Mouse (Mus musculus): ENCODE data around the gene Phlpp1. TPM values are rescaled to one million over a fixed set of nuclear protein-coding genes. Genes with fewer than 3 reads are reported as not detected.

Phlpp1 gene
- polyA plus RNA-seq, 1 experiment from 2014 or later, result 4.5 TPM

DNA sequence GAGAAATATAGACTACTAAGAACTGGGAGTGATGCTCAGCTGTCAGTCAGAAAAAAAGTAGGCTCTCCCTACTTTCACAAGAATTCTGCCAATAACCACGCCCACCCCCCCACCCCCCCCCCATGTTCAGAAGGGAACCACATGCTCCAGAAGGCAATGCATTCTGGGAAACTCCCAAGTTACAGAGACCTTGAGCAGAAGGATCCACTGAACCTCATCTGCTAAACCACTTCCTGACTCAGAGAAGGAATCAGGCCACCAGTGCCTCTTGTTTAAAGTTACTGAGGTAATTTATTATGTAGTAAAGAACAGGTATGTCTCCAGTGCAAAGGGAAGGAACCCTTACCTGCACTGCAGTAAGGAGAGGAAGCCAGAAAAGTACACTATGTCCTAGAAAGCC, 26.5 kb upstream of the Phlpp1 start:
- no peak for ATAC-seq (replicated peaks; ENCODE audit: insufficient number of reproducible peaks, low FRiP score, low TSS enrichment)
- Histone ChIP-seq H3K4me3 (ENCODE audit: low read depth, low read length) (no peak overlapping the region), H3K36me3 (ENCODE audit: control insufficient read depth, insufficient read depth, low read length) (no peaks in the 10 kb centered on the region), H3K9ac (ENCODE audit: low read depth, low read length) (no peak overlapping the region), H3K4me2 (no peak overlapping the region), H3K27me3 (ENCODE audit: control insufficient read depth, insufficient read depth, low read length) (no peaks in the 10 kb centered on the region), H3K4me1 (ENCODE audit: control insufficient read depth, insufficient read depth, low read length) (no peaks in the 10 kb centered on the region), H3K27ac (ENCODE audit: low read depth, low read length) (no peak overlapping the region), H3K9me3 (replicated peaks; ENCODE audit: control insufficient read depth, low read length) (no peaks in the 10 kb centered on the region)
- WGBS (ENCODE audit: insufficient replicate concordance), result 44% methylated on average over 1 of the region's 1 CpGs

DNA sequence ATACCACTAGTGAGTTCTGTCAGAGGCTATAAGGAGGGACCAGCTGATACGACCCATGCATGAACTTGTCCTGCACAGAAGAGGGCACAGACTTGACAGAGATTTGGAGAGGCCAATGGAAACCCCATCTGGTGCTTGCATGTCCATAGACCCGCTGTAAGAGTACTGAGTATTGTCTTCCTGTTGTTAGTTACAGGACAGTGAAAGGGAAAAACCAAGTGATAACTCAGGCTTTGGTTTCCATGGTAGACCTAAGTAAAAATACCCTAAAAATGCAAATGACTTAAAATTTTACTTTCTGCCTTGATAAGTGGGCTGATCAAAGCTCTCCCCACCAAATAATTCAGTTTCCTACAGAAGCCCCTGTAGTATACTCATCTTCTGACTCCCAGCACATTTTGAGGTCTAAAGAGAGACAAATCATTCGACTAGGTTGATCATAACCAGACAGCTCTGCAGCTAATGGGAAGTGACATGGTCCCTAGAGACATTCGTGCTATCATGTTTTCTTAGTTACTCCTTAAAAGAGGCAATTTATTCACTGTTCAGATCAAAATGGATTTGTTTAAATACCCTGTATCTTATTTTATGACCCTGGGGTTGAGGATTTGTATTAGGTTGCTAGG, 25.9 kb upstream of the Phlpp1 start:
- Histone ChIP-seq H3K9ac (ENCODE audit: low read depth, low read length) (no peak overlapping the region), H3K4me1 (ENCODE audit: control insufficient read depth, insufficient read depth, low read length) (no peaks in the 10 kb centered on the region), H3K4me3 (ENCODE audit: low read depth, low read length) (no peak overlapping the region), H3K27ac (ENCODE audit: low read depth, low read length) (no peak overlapping the region), H3K36me3 (ENCODE audit: control insufficient read depth, insufficient read depth, low read length) (no peaks in the 10 kb centered on the region), H3K4me2 (no peak overlapping the region), H3K9me3 (replicated peaks; ENCODE audit: control insufficient read depth, low read length) (no peaks in the 10 kb centered on the region), H3K27me3 (ENCODE audit: control insufficient read depth, insufficient read depth, low read length) (no peaks in the 10 kb centered on the region)
- WGBS (ENCODE audit: insufficient replicate concordance), result 72% methylated on average over 4 of the region's 4 CpGs
- ATAC-seq (replicated peaks; ENCODE audit: insufficient number of reproducible peaks, low FRiP score, low TSS enrichment), result no peak

DNA sequence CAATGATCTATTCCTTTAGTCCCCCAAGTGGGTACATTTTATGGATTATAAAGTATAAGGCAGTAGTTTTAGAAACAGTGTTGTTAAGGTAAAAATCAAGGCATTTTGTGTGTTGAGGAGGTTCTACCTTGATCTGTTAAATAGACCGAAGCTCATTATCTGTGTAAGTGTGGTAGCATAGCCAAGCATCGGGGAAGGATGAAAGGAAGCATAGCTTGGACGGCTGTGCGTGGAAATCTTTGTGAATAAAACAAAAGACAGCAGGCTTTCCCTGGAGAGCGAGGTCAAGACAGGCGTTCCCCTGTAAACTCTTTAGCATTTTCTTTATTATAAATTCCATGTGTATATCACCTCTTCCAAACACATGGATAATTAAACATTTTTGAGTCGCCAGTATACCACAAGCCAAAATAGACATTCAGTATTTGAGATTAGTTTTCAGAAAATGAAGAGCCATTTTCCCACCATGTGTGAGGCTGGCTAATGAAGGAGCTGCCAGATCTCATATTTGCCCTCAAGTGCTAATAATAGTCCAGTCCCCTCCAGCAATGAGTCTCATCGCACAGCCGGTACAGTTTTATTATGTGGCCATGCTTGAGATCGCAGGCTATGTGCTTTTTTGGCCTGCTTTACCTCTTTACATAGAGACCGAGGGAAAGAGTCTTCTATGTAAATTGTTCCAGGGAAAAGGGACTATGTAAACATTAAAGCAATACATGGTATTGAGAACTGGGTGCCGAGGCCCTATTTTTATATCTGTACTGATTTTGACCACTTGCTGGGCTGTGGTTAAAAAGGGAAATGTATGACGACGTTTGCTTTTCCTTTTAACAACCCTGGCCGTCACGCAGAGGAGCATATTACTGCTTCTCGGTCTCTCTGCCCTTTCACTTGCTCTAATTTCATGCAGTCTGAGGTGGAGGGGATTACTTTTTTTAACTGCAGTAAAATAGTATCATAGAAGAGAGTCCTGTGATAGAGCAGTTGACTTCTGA, 22.9 kb upstream of the Phlpp1 start:
- H3K27ac ChIP-seq (ENCODE audit: low read depth, low read length), result no peak overlapping the region

GRCm38 (mm10) chr1:106151846-106152245, 19.7 kb upstream of the Phlpp1 start:
- no peaks in the 10 kb centered on the region for H3K36me3 ChIP-seq (ENCODE audit: control insufficient read depth, insufficient read depth, low read length)
- no peak overlapping the region for H3K4me3 ChIP-seq (ENCODE audit: low read depth, low read length)
- H3K9me3 ChIP-seq (replicated peaks; ENCODE audit: control insufficient read depth, low read length), result no peaks in the 10 kb centered on the region
- 76% methylated on average over 12 of the region's 12 CpGs for WGBS (ENCODE audit: insufficient replicate concordance)
- no peaks in the 10 kb centered on the region for H3K27me3 ChIP-seq (ENCODE audit: control insufficient read depth, insufficient read depth, low read length)
- H3K9ac ChIP-seq (ENCODE audit: low read depth, low read length), result no peak overlapping the region
- H3K4me2 ChIP-seq, result no peak overlapping the region
- no peak overlapping the region for H3K27ac ChIP-seq (ENCODE audit: low read depth, low read length)
- no peak for ATAC-seq (replicated peaks; ENCODE audit: insufficient number of reproducible peaks, low FRiP score, low TSS enrichment)
- no peaks in the 10 kb centered on the region for H3K4me1 ChIP-seq (ENCODE audit: control insufficient read depth, insufficient read depth, low read length)

More for the DNA sequence above, 22.9 kb upstream of the Phlpp1 start:
- Histone ChIP-seq H3K36me3 (ENCODE audit: control insufficient read depth, insufficient read depth, low read length) (no peaks in the 10 kb centered on the region), H3K4me1 (ENCODE audit: control insufficient read depth, insufficient read depth, low read length) (no peaks in the 10 kb centered on the region), H3K4me3 (ENCODE audit: low read depth, low read length) (no peak overlapping the region), H3K9me3 (replicated peaks; ENCODE audit: control insufficient read depth, low read length) (no peaks in the 10 kb centered on the region), H3K9ac (ENCODE audit: low read depth, low read length) (no peak overlapping the region), H3K4me2 (no peak overlapping the region), H3K27me3 (ENCODE audit: control insufficient read depth, insufficient read depth, low read length) (no peaks in the 10 kb centered on the region)
- ATAC-seq (replicated peaks; ENCODE audit: insufficient number of reproducible peaks, low FRiP score, low TSS enrichment), result no peak
- WGBS (ENCODE audit: insufficient replicate concordance), result 77% methylated on average over 17 of the region's 17 CpGs

DNA sequence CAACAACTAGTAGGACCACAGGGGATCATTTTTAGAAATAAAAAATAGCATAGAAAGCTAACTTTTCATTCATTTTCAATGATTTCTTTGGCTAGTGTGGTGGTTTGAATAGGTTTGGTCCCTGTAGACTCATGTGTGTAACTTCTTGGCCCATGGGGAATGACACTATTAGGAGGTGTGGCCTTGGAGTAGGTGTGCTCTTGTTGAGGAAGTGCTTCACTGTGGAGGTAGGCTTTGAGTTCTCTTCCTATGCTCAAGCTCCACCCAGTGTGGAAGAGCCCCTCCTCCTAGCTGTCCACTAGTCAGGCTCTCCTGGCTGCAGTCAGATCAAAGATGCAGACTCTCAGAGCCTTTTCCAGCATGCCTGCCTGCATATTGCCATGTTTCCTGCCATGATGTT, 18.8 kb upstream of the Phlpp1 start:
- ATAC-seq (replicated peaks; ENCODE audit: insufficient number of reproducible peaks, low FRiP score, low TSS enrichment), result no peak
- H3K4me2 ChIP-seq, result no peak overlapping the region
- no peaks in the 10 kb centered on the region for H3K4me1 ChIP-seq (ENCODE audit: control insufficient read depth, insufficient read depth, low read length)
- no peaks in the 10 kb centered on the region for H3K36me3 ChIP-seq (ENCODE audit: control insufficient read depth, insufficient read depth, low read length)
- no peak overlapping the region for H3K9ac ChIP-seq (ENCODE audit: low read depth, low read length)
- no peaks in the 10 kb centered on the region for H3K9me3 ChIP-seq (replicated peaks; ENCODE audit: control insufficient read depth, low read length)
- H3K27ac ChIP-seq (ENCODE audit: low read depth, low read length), result no peak overlapping the region
- H3K27me3 ChIP-seq (ENCODE audit: control insufficient read depth, insufficient read depth, low read length), result no peaks in the 10 kb centered on the region
- H3K4me3 ChIP-seq (ENCODE audit: low read depth, low read length), result no peak overlapping the region

DNA sequence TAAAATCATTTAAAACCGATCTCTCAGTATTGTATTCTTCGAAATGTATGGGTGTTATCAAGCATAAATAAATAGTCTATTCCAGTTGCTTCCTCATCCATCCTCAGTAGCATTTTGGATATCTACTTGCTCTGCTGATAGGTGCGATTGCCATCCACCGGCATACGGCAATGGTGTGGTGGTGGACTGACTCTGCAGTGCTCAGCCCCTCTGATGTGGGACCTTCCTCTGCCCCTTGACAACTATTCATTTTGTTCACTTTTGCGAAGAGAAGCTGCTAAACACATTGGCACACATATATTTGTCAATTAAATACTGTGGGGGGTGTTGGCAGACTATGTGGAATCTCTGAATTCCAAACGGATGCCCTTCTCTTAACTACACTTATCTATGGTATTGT, 17.0 kb upstream of the Phlpp1 start:
- no peak for ATAC-seq (replicated peaks; ENCODE audit: insufficient number of reproducible peaks, low FRiP score, low TSS enrichment)
- WGBS (ENCODE audit: insufficient replicate concordance), result 78% methylated on average over 7 of the region's 7 CpGs
- H3K4me3 ChIP-seq (ENCODE audit: low read depth, low read length), result no peak overlapping the region
- H3K4me2 ChIP-seq, result no peak overlapping the region
- no peak overlapping the region for H3K27ac ChIP-seq (ENCODE audit: low read depth, low read length)
- H3K9ac ChIP-seq (ENCODE audit: low read depth, low read length), result no peak overlapping the region
- no peaks in the 10 kb centered on the region for H3K9me3 ChIP-seq (replicated peaks; ENCODE audit: control insufficient read depth, low read length)
- H3K4me1 ChIP-seq (ENCODE audit: control insufficient read depth, insufficient read depth, low read length), result no peaks in the 10 kb centered on the region
- H3K27me3 ChIP-seq (ENCODE audit: control insufficient read depth, insufficient read depth, low read length), result no peaks in the 10 kb centered on the region
- no peaks in the 10 kb centered on the region for H3K36me3 ChIP-seq (ENCODE audit: control insufficient read depth, insufficient read depth, low read length)

DNA sequence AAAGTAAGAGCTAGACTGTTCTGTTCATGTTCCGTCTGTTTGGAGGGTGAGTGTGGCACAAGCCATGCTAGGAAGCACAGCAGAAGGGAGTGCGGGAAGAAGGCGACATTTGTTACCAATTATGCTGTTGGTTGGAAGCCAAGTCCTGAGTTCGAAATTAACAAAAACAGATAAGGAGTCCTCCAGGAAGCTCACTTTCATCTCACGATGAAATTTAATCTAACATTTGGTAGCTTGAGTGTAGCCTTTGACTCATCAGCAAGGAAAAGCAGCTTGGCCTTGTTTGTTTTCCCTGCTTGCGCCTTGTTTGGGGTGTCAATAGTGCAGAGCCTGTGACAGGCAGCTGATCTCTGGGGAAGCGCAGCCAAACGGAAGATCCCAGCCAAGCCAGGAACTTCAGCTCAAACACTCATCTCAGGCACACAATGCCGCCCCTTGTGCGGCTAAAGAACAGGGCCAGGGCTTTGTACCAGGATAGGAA, 16.4 kb upstream of the Phlpp1 start:
- no peak overlapping the region for H3K4me2 ChIP-seq
- H3K9me3 ChIP-seq (replicated peaks; ENCODE audit: control insufficient read depth, low read length), result no peaks in the 10 kb centered on the region
- no peaks in the 10 kb centered on the region for H3K36me3 ChIP-seq (ENCODE audit: control insufficient read depth, insufficient read depth, low read length)
- no peak for ATAC-seq (replicated peaks; ENCODE audit: insufficient number of reproducible peaks, low FRiP score, low TSS enrichment)
- H3K9ac ChIP-seq (ENCODE audit: low read depth, low read length), result no peak overlapping the region
- no peak overlapping the region for H3K27ac ChIP-seq (ENCODE audit: low read depth, low read length)
- no peaks in the 10 kb centered on the region for H3K27me3 ChIP-seq (ENCODE audit: control insufficient read depth, insufficient read depth, low read length)
- H3K4me1 ChIP-seq (ENCODE audit: control insufficient read depth, insufficient read depth, low read length), result no peaks in the 10 kb centered on the region
- 46% methylated on average over 10 of the region's 10 CpGs for WGBS (ENCODE audit: insufficient replicate concordance)
- no peak overlapping the region for H3K4me3 ChIP-seq (ENCODE audit: low read depth, low read length)

GRCm38 (mm10) chr1:106155702-106156101, 15.8 kb upstream of the Phlpp1 start:
- H3K27ac ChIP-seq (ENCODE audit: low read depth, low read length), result no peak overlapping the region
- H3K27me3 ChIP-seq (ENCODE audit: control insufficient read depth, insufficient read depth, low read length), result no peaks in the 10 kb centered on the region
- H3K4me3 ChIP-seq (ENCODE audit: low read depth, low read length), result no peak overlapping the region
- H3K4me1 ChIP-seq (ENCODE audit: control insufficient read depth, insufficient read depth, low read length), result no peaks in the 10 kb centered on the region
- no peaks in the 10 kb centered on the region for H3K9me3 ChIP-seq (replicated peaks; ENCODE audit: control insufficient read depth, low read length)
- no peak for ATAC-seq (replicated peaks; ENCODE audit: insufficient number of reproducible peaks, low FRiP score, low TSS enrichment)
- no peak overlapping the region for H3K9ac ChIP-seq (ENCODE audit: low read depth, low read length)
- no peaks in the 10 kb centered on the region for H3K36me3 ChIP-seq (ENCODE audit: control insufficient read depth, insufficient read depth, low read length)
- 82% methylated on average over 6 of the region's 6 CpGs for WGBS (ENCODE audit: insufficient replicate concordance)
- no peak overlapping the region for H3K4me2 ChIP-seq
